Mouse (Mus musculus) cerebellum, adult 9-10 months (tissue): ENCODE data around the gene Abca7.

ENCODE experiments used
- DNase-seq: peaks from one replicate; pipeline ENCODE4 v3.0.0; 2022

Gene Abca7

DNA sequence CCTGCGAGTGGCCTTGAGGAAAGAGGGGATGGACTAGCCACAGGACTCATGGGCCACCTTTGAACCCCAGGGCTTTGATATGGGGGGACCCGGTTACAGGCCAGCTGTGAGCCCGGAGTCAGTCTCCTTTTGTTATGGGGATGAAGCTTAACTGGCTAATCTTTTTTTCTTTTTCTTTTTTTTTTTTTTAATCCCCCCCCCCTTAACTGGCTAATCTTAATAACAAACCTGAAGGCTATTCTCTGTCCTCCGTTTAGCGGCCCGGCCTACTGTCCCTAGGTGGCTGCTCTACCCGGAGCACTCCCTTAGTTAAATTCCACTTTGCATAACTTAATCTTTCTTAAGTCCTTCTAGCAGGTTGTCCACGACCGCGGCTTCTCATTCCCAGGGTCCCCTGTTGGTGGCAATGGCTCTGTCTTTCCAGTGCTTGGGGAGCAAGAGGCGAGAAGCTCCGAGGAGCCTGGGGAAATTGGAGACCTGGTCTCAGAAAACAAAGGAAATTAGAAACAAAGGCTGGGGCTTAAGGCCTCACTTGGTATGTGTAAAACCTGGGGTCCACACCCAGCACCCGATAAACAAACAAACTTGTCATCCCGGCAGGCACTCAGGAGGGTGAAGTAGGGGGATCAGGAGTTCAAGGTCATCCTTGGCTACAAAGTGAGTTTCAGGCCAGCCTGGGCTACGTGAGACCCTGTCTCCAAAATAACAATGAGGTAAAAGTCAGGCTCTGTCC lies 54.8 kb downstream of the Abca7 start:
- no peak for DNase-seq

DNA sequence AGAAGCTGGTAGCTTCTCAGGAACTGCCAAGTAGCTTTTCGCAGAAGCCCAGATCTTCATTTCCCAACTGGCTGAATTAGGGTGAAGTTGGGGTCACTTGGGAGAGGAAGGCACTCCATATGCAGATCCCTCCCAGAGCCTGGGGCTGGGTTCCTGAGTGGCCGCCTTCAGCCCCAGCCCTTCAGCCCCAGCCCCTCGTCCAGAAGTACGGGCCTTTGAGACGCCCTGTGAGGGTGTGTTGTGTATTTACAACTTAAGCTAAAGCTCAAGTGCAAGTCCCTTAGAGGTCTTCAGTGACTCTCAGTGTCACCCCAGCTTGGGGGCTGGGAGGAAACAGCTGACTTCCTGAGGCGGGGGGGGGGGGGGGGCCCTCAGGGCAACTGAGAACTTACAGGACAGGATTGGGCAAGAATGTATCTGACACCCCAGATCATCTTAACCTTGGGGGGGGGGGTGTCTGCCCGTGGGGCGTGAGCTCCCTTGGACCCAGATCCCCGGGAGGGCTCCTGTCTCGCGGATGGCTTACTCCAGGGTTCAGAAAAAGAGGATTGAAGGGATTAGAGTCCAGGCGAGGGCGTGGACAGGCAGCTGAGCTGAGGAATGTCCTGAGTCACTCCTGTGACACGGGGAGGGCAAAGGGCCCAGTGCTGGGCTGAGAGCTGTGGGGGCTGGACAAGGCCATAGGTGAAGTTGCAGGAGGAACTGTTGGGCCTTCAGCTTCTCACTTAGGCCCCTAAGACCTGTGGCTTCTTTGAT lies 55.5 kb downstream of the Abca7 start:
- no peak for DNase-seq

DNA sequence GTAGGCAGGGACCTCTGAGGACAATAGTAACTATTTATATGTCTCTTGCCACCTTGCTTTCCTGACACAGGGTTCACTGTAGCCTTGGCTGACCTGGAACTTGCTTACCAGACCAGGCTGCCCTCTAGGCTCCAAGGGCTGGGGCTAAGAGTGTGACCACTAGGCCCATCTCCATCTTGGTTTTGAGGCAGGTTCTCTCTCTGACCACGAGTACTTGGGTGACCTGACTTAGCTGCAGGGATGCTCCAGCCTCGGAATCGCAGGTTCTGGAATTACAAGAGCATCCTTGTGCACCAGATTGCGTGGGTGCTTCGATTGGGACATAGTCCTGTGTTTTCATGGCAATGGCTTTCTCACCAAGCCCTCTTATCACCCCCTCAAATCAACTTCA lies 56.1 kb downstream of the Abca7 start:
- no peak for DNase-seq

DNA sequence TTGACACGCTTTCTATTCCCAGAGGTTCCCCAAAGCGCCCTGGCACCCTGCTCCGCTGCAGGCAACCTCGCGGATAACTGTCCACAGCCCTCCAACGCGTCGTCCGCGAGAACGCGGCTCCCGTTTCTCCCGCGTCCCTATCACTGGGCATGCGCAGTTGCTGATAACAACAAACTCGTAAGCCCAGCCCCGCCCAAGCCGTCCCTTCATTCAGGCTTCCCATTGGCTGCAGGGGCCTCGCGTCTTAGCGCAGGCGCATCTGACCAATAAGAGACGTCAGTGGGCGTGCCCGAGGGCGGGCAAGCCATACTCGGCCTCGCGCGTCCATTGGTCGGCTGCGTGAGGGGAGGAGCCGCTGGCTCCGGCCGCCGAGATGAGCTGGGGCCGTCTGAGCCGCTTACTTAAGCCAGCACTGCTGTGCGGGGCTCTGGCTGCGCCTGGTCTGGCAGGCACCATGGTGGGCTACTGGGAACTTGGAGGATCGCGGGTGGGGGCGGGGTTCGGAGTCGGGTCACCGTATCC lies 57.0 kb downstream of the Abca7 start:
- DNase-seq = peak; percentile 100

DNA sequence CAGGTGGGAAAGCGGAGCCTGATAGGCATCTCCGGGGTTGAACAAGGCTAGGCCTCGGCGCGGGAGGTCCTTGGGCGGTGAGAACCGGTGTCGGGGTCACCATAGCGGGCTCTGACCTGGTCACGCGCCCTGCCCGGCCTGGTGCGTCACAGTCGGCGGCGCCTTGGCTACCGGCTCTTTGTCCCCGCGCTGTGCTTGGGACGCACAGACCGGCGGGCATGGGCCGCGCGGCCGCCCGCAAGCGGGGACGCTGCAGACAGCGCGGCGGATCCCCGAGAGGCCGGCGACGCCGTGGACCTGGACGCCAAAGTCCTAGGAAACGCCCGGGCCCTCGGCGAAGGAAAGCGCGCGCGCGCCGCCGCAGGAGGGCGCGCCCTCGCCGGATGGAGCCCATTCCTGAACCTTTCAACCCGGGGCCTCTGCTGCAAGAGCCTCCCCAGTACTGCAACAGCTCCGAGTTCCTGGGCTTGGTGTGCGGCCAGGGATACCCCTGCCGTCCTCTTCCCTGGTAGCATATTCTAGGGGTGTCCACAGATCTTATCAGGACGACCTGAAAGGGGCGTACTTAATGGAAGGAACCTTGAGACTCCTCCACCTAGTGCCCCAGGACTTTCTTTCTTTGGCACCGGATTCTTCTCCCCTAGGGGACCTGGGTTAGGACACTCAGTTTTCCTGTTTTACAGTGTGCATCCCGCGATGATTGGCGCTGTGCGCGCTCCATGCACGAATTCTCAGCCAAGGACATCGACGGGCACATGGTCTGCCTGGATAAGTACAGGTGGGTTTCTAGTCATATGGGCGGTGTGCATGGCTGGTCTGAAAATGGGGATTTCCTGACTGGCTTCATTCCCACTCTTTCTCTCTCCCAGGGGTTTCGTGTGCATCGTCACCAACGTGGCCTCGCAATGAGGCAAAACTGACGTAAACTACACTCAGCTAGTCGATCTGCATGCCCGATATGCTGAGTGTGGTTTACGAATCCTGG lies 57.8 kb downstream of the Abca7 start:
- peak; percentile 75 for DNase-seq

DNA sequence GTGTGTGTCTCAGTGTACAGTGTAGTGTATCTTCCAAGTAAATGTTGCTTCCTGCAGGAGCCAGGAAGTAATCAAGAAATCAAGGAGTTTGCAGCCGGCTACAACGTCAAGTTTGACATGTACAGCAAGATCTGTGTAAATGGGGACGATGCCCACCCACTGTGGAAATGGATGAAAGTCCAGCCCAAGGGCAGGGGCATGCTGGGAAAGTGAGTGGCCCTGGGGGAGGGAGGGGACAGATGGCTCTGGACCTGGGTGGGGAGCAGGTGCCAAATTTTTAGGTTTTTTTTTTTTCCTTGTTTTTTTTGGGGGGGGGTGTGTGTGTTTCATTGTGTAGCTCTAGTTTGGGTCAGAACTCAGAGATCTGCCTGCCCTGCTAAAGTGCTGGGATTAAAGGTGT lies 58.6 kb downstream of the Abca7 start:
- peak; percentile 65 for DNase-seq

DNA sequence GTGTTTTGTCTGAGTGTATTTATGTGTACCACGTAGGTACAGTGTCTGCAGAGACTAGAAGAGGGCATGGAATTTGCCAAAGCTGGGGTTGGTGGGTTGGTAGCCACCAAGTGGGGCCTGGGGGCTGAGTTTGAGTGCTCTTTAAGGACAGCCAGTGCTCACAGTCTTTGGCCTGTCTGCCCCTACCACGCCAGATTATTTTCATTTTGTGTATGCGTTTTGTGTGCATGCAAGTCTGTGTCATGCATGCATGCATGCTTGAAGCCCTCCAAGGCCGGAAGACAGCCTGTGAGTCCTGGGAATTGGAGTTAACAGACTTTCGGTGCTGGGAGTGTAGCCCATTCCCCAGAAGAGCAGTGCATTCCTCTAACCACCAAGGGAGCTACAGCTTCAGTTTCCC lies 59.1 kb downstream of the Abca7 start:
- DNase-seq = no peak

DNA sequence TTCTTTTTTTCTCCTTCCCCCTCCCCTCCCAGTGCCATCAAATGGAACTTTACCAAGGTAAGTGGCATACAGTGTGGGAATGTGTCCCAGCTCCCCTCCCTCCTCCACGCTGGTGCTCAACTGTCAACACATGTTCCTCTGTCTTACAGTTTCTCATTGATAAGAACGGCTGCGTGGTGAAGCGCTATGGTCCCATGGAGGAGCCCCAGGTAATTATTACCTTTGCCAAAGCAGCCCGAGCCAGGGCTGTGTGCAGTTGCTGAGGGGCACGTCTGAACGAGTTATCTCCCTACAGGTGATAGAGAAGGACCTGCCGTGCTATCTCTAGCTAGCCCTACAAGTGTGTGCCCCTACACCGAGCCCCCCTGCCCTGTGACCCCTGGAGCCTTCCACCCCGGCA lies 59.6 kb downstream of the Abca7 start:
- DNase-seq = no peak

DNA sequence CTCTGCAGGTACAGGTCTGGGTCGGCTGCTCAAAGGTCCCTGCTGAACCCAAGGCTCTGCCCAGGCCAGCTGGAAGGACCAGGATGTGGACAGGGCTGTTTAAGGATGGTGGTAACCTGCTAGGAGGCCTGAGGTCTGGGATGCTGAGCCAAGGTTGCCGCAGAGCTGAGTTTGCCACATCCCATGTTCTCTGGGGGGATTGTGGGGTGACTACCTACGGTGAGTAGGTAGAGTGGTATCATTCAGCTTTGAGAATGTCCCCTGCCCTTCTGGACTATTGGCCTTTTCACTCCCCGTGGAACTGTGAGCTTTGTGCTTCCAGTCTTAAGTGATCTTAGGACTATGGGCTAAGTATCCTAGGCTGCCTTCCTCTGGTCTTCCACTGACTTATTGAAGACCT lies 60.2 kb downstream of the Abca7 start:
- no peak for DNase-seq

DNA sequence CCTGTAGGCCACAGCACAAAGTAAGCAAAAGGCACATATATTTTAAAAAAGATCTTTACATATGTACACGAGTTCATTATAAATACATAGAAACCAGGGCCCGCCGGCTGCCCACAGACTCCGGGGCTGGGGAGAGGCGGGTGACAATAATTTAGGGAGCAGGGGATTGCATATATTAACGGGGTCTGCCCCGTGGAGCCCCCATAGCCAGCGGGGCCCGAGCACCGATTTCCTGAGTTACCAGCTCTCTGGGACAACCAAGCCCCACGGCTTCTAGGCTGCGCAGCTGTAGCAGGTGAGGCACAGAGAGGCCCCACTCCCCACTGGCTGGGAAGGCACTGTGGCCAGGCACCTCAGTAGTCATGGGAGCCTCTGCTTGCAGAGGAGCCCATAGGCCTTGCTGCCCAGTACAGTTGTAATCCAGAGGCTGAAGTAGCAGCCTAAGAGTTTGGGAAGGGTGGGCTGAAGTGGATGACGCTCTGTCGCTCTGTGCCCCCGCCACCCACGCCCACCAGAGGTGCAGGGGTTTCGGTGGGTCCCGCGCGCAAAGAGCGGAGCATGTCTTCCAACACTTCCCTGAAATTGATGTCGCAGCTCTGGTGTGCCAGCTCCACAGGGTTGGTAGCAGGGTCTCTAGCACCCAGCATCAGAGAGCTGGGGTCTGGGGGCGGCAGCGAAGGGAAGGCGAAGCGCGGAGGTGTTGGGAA lies 60.8 kb downstream of the Abca7 start:
- no peak for DNase-seq

DNA sequence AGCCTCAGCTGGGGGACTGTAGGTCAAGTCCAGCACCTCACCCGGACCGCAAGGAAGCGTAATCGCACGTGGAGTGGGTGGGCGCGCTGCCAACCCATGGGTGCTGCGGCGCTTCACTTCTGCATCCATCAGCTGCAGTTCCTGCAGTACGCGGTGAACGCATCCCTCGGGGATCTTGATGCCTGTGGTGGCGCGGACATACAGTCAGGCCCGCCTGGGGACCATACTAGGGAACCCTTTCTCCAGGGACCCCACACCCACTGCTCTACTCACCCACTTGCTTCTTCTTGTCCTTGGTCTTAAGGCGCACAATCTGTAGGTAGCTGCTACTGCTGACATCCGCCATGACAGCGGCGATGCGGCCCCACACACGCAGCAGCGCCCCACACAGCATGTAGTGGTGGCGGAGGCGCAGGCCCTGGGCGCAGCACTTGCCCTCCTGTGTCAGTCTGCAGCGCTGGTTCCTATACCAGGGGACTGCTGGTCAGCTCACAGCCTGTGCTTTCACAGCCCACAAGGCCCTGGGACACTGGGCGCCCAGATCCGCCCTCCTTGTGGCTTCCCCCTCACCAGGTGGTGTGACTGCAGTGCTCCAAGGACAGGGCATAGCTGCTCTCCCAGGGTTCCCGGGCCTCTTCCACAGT lies 61.5 kb downstream of the Abca7 start:
- no peak for DNase-seq

DNA sequence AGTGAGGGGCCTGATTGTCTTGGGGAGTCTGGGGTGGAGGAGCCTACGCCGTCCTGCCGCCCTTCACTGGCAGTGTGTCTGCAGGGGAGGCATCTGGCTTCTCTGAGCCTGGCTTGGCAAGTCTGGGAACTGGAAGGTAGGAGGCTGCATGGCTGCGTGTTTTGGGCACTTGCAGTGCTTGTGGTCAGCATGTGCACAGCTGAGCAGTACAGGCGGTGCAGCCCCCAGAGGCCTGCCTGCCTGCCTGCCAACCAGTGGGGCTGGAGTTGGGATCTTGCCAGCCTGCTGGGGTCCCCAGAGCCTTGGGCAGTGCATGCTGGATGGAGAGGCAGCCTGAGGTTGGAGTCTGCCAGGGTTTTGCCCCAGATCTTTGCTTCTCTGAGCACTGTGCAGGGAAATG lies 66.8 kb downstream of the Abca7 start:
- DNase-seq = no peak

DNA sequence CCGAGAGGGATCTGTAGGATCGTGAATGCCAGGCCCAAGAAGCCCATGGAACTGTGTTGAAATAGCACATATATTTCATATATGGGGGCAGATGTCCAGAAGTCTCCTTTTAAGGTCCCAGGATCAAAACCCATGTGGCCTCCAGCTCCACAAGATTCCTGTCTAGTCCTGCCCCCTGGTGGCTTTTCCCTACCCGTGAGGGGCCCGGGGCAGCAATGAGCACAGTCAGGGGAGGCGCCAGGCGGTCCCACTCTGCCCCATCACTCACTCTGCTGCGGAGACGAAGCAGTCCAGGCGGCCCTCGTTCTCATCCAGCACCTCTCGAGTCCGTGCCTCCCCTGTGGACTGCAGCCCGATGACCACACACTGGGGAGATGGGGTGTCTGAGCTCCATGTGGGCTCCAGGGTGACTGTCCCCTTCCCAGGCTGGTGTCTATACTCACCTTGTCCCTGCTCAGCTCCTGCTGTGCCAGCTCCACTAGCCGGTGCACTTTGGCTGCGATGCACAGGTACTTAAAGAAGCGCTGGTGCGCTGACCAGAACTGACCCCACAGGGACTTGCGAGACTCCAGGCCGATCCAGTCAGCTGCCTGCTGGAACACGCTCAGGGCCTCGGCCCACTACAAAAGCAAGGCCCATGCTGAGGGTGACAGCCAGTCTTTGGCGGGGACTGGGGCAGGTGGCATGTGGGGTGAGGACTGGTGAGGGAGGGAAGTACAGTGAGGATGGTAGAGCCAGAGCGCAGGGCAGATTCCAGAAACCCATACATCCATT lies 67.8 kb downstream of the Abca7 start:
- no peak for DNase-seq
